Mouse (Mus musculus) embryonic facial prominence, embryonic 10.5 days (tissue): ENCODE data around the gene Fam161a. TPM values are rescaled to one million over a fixed set of nuclear protein-coding genes. Genes with fewer than 3 reads are reported as not detected.
A peak's percentile ranks its signal among the peaks of the same experiment; 100 is the strongest.

Experiments
- DNase-seq: peaks from one replicate; pipeline ENCODE4 v3.0.0-alpha.2; 2017; ENCODE audit warnings: low spot score
- H3K27ac ChIP-seq: fragments of 300-500 bp; sonication (generic); replicated peaks from 2 replicates; pipeline ENCODE4 v1.5.1; 2016; ENCODE audit warnings: mild to moderate bottlenecking
- H3K27me3 ChIP-seq: fragments of 300-500 bp; sonication (generic); replicated peaks from 2 replicates; pipeline ENCODE4 v1.6.1; 2016; ENCODE audit warnings: low read depth, mild to moderate bottlenecking; ENCODE audit not compliant: poor library complexity, severe bottlenecking
- H3K36me3 ChIP-seq: fragments of 300-500 bp; sonication (generic); replicated peaks from 2 replicates; pipeline ENCODE4 v1.6.1; 2016; ENCODE audit warnings: mild to moderate bottlenecking, moderate library complexity
- H3K4me1 ChIP-seq: fragments of 300-500 bp; sonication (generic); 2 replicates; pipeline ENCODE4 v1.6.1; 2016
- H3K4me3 ChIP-seq: fragments of 300-500 bp; sonication (generic); 2 replicates; pipeline ENCODE4 v1.5.1; 2016; ENCODE audit warnings: mild to moderate bottlenecking, moderate library complexity
- H3K9me3 ChIP-seq: fragments of 300-500 bp; sonication (generic); 2 replicates; pipeline ENCODE4 v1.6.1; 2016; ENCODE audit warnings: mild to moderate bottlenecking
- WGBS: fragments of 180-500 bp; shearing (Covaris S2); methylation state at CpG from one replicate; pipeline ENCODE4 v1.1.7; 2016; 5-methylcytosine and 5-hydroxymethylcytosine counted together
- polyA plus RNA-seq: library from polyadenylated mRNA; unstranded; fragments of >200 nt; fragmentation: Nextera tagmentation; extraction: Ambion mirVana; gene quantifications from 2 replicates; pipeline ENCODE4 v1.2.1, GENCODE M21; 2016

Fam161a gene
- 2.8 and 2.9 TPM in 2 replicates for polyA plus RNA-seq

GRCm38 (mm10) chr11:23007481-23008180 is at the start of gene Fam161a:
Gene Fam161a (plus strand): TSS chr11:23007531.
- peak within 1 kb of the TSS; percentile 88 for H3K27ac ChIP-seq
- peaks cover 6% of the 10 kb centered on the region for H3K4me1 ChIP-seq
- H3K27me3 ChIP-seq, result no peaks in the 10 kb centered on the region
- H3K36me3 ChIP-seq, result peaks cover 36% of the 10 kb centered on the region
- H3K4me3 ChIP-seq, result peak within 1 kb of the TSS; percentile 73
- H3K9me3 ChIP-seq, result no peaks in the 10 kb centered on the region
- WGBS, result under 1% methylated on average over 22 of the region's 22 CpGs
- peak; percentile 74 for DNase-seq

- H3K27ac ChIP-seq, result no peak overlapping the region
- H3K36me3 ChIP-seq, result peaks cover 17% of the 10 kb centered on the region
- 92% methylated on average over 4 of the region's 4 CpGs for WGBS
- no peaks in the 10 kb centered on the region for H3K9me3 ChIP-seq
- no peak overlapping the region for H3K4me3 ChIP-seq
- no peaks in the 10 kb centered on the region for H3K4me1 ChIP-seq
- no peak for DNase-seq
- no peaks in the 10 kb centered on the region for H3K27me3 ChIP-seq
These were observed 49.4 kb upstream of the Fam161a start for GRCm38 (mm10) chr11:22957791-22958374.

- no peak overlapping the region for H3K4me3 ChIP-seq
- no peak overlapping the region for H3K27ac ChIP-seq
- 0 out of 2 replicates have a peak, but pooled peaks cover 4% of the 10 kb centered on the region for H3K4me1 ChIP-seq
- H3K36me3 ChIP-seq, result peaks cover 9% of the 10 kb centered on the region
- peaks cover 6% of the 10 kb centered on the region for H3K9me3 ChIP-seq
- WGBS, result 89% methylated on average over 1 of the region's 1 CpGs
- DNase-seq, result no peak
- no peaks in the 10 kb centered on the region for H3K27me3 ChIP-seq
These were observed 45.2 kb upstream of the Fam161a start for GRCm38 (mm10) chr11:22962101-22962500.

GRCm38 (mm10) chr11:22964401-22964800 is 42.9 kb upstream of the Fam161a start:
- Histone ChIP-seq H3K4me3 (no peak overlapping the region), H3K27ac (no peak overlapping the region), H3K9me3 (peaks cover 16% of the 10 kb centered on the region), H3K4me1 (0 out of 2 replicates have a peak, but pooled peaks cover 4% of the 10 kb centered on the region), H3K27me3 (no peaks in the 10 kb centered on the region), H3K36me3 (peaks cover 24% of the 10 kb centered on the region)
- DNase-seq, result no peak
- WGBS, result 83% methylated on average over 4 of the region's 4 CpGs

- WGBS, result 73% methylated on average over 4 of the region's 4 CpGs
- peak; percentile 23 for DNase-seq
- Histone ChIP-seq H3K4me1 (0 out of 2 replicates have a peak, but pooled peaks cover 4% of the 10 kb centered on the region), H3K36me3 (peaks cover 27% of the 10 kb centered on the region), H3K9me3 (peaks cover 16% of the 10 kb centered on the region), H3K4me3 (no peak overlapping the region), H3K27ac (no peak overlapping the region), H3K27me3 (no peaks in the 10 kb centered on the region)
These were observed 41.8 kb upstream of the Fam161a start for GRCm38 (mm10) chr11:22965503-22965902.

GRCm38 (mm10) chr11:22969486-22969885 is 37.8 kb upstream of the Fam161a start:
- Histone ChIP-seq H3K4me3 (no peak overlapping the region), H3K4me1 (peaks cover 7% of the 10 kb centered on the region), H3K36me3 (peaks cover 62% of the 10 kb centered on the region), H3K9me3 (peaks cover 52% of the 10 kb centered on the region), H3K27ac (no peak overlapping the region), H3K27me3 (no peaks in the 10 kb centered on the region)
- 67% methylated on average over 6 of the region's 6 CpGs for WGBS
- no peak for DNase-seq

- WGBS, result 98% methylated on average over 1 of the region's 1 CpGs
- DNase-seq, result no peak
These were observed 36.8 kb upstream of the Fam161a start for GRCm38 (mm10) chr11:22970546-22970945.

GRCm38 (mm10) chr11:22971835-22972709 is 35.3 kb upstream of the Fam161a start, which contains the start of gene Zrsr1:
Gene Zrsr1 (plus strand): TSS chr11:22972005.
- peak within 1 kb of the TSS; percentile 82 for H3K27ac ChIP-seq
- WGBS, result 54% methylated on average over 56 of the region's 56 CpGs

More at GRCm38 (mm10) chr11:22970546-22970945, 36.8 kb upstream of the Fam161a start:
- Histone ChIP-seq H3K27ac (no peak overlapping the region), H3K4me1 (peaks cover 12% of the 10 kb centered on the region), H3K27me3 (no peaks in the 10 kb centered on the region), H3K36me3 (peaks cover 65% of the 10 kb centered on the region), H3K9me3 (peaks cover 52% of the 10 kb centered on the region), H3K4me3 (no peak overlapping the region)

GRCm38 (mm10) chr11:22972746-22973526 is 34.4 kb upstream of the Fam161a start:
- Histone ChIP-seq H3K4me1 (peaks cover 18% of the 10 kb centered on the region), H3K27ac (peak overlapping the region; percentile 82), H3K4me3 (peak overlapping the region; percentile 65), H3K9me3 (peaks cover 39% of the 10 kb centered on the region), H3K27me3 (no peaks in the 10 kb centered on the region), H3K36me3 (peaks cover 68% of the 10 kb centered on the region)
- DNase-seq, result peak; percentile 77
- 42% methylated on average over 45 of the region's 46 CpGs for WGBS

More at GRCm38 (mm10) chr11:22971835-22972709, 35.3 kb upstream of the Fam161a start, which contains the start of gene Zrsr1:
- Histone ChIP-seq H3K9me3 (peaks cover 46% of the 10 kb centered on the region), H3K4me3 (peak within 1 kb of the TSS; percentile 65), H3K36me3 (peaks cover 68% of the 10 kb centered on the region), H3K4me1 (peaks cover 18% of the 10 kb centered on the region), H3K27me3 (no peaks in the 10 kb centered on the region)
- peak; percentile 66 for DNase-seq

- peaks cover 35% of the 10 kb centered on the region for H3K9me3 ChIP-seq
- peaks cover 18% of the 10 kb centered on the region for H3K4me1 ChIP-seq
- no peaks in the 10 kb centered on the region for H3K27me3 ChIP-seq
- peaks cover 68% of the 10 kb centered on the region for H3K36me3 ChIP-seq
- WGBS, result 49% methylated on average over 14 of the region's 14 CpGs
- H3K4me3 ChIP-seq, result peak overlapping the region; percentile 65
- H3K27ac ChIP-seq, result peak overlapping the region; percentile 72
- no peak for DNase-seq
These were observed 33.7 kb upstream of the Fam161a start for GRCm38 (mm10) chr11:22973599-22973998.

- WGBS, result 94% methylated on average over 3 of the region's 3 CpGs
- Histone ChIP-seq H3K27ac (no peak overlapping the region), H3K27me3 (no peaks in the 10 kb centered on the region), H3K36me3 (peaks cover 50% of the 10 kb centered on the region), H3K9me3 (peaks cover 12% of the 10 kb centered on the region; the same call in 1 of the 2 replicates), H3K4me3 (no peak overlapping the region), H3K4me1 (peaks cover 28% of the 10 kb centered on the region)
- no peak for DNase-seq
These were observed 29.1 kb upstream of the Fam161a start for GRCm38 (mm10) chr11:22978215-22978614.
